Mouse (Mus musculus): Measurements from ENCODE around the gene Themis.

The Themis gene

DNA sequence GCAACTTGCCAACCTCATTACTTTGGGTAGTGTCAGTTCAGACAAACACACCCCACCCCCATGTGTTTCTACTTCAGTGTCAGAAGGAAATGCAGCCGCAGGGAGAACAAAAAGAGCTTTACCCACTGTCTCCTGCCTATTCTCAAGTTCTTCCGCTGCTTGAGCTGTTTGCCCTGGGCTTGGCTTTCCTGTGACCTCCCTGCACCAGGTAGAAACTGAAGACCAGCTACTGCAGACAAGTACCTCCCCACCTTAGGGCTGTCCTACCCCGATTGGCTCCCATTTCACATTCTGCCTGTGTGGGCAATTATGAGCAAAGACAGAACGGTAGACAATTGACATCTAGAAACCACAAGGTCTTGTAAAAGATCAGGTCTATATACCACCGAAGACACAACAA lies at the start of gene Themis:
Gene Themis, plus strand, starts transcription at position 100 of the 400 bp plus-strand sequence.
- no peak for DNase-seq

GRCm38 (mm10) chr10:28619415-28619814 lies 48.7 kb upstream of the Themis start:
- DNase-seq, result no peak

- DNase-seq, result no peak
These were observed 32.1 kb upstream of the Themis start for GRCm38 (mm10) chr10:28636096-28636495.

GRCm38 (mm10) chr10:28641887-28642286 lies 26.3 kb upstream of the Themis start:
- no peak for DNase-seq

GRCm38 (mm10) chr10:28647855-28648254 lies 20.3 kb upstream of the Themis start:
- DNase-seq, result no peak

DNA sequence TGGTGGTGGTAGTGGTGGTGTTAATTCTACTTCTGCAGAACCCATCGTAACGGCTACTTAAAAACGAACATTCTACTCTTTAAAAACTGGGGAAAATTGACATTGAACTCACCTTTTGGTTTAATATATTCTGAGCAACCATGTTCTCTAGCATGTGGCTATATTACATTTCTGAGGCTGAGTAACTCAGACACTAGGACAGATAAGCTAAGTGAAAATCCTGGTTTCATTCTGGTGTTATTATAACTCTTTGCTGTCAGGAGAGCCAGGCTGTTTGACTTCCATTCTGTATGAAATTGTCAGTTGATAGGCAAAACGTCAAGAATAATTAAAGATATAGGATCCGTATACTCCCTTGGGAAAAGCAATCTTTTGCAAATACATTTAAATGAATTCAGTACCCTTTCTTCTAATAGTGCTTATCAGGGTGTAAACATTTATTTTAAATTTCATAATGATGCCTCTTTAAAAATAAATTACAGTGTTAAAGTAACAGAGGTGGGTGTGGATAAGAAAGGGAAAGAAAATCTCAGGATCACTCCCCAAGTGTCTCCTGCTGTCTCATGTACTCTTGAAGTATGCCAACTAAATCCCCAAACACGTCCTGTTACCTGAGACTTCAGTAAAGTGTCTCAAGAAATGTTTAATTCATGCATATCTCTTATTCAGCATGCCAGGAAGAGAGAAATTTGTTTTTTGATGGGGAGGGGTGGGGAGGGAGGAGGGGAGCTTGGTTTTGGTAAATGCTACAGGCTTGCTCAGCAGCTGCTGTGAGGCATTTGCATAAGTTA lies 18.9 kb upstream of the Themis start:
- DNase-seq, result no peak

GRCm38 (mm10) chr10:28649900-28650160 lies 18.3 kb upstream of the Themis start:
- DNase-seq, result no peak

DNA sequence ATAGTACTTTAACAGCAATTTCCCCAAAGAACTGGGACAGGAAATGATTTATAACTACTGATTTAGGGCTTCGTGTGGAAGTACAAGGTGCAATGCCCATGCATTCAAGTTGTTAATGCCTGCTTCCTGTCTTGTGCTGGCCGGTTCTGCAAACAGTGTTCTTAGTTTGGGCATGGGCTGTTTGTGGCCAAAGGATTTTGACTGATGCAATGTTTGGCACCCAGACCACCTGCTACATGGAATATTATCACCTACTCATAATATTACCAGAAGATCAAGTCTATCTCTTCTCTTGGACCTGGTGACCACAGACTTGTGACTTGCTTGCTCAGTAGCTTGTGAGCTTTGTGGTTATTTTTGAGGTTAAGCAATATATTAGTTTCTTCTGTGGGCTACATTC lies 16.2 kb upstream of the Themis start:
- no peak for DNase-seq

GRCm38 (mm10) chr10:28654733-28655132 lies 13.4 kb upstream of the Themis start:
- no peak for DNase-seq

- no peak for DNase-seq
These were observed 3.0 kb upstream of the Themis start for GRCm38 (mm10) chr10:28665141-28665540.

DNA sequence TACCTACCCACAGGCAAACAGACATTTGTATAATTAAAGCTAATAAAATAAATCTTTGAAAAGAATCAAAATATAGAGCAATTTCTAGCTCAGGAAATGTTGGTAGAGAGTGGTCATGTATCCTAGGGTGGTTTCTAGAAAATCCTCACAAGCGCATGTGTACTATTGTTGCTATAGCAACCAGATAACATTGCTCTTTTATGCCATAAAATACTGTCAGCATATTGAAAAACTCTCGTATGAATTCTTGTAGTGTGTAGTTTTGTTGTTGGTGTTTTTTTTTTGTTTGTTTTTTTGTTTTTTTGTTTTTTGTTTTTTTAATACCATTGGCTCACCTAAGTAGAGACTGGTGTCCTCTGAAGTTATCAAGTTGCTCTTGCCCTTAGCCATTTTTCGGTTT lies 5.8 kb downstream of the Themis start:
- DNase-seq, result no peak

DNA sequence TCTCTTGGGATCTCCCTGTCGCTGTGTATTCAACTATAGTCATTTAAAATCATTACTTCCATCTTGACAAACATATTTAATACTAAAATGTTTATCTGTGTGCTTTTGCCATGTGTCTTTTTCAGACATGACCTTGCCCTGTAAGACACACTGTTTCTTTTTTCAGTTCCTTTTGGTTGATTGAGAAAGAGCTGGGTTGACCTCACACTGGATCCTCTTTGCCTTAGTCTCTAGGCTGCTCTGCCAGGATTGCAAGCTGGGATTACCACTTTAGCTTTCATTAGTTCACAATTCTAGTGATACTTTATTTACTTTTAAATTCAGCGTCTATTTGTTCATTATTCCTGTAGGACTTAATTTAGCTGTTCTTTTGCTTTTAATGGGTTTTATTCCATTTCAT lies 7.2 kb downstream of the Themis start:
- DNase-seq, result no peak

- DNase-seq, result no peak
These were observed 26.8 kb downstream of the Themis start for GRCm38 (mm10) chr10:28694981-28695380.

- no peak for DNase-seq
These were observed 27.9 kb downstream of the Themis start for GRCm38 (mm10) chr10:28696032-28696431.

DNA sequence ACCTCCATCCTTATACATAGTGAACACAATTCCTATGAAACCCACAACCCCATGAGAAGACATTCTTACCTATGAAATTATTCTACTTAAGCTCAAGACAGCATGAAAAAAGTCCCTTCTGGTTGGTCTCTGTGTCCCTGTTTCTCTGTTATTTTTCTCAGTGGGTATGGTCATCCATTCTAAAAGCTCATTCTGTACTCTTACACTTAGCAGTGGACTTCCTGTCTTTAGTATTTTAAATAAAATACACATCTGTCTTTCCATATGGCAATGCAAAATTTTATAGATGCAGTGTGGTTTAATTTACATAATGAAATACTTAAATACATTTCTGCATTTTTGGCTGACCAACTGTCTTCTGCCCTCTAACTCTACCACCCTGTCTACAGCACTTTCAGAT lies 30.0 kb downstream of the Themis start:
- DNase-seq, result no peak

DNA sequence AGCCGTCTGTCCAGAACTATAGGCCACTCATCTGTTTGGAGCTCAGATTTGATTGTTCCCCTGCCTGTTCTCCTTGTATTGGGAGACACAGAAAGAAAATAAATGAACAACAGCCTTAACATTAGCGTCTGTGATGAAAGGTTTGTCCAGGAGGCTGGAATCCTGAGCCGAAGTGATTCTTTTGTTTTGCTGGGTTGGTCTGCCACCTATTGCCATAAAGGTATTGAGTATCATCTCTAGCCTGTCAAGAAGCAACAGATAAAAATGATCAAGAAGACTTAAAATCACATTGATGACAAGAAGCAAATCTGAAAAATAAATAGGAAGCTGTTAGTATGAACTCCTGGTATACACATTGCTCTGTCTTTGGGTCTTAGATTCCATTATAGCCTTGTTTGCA lies 53.7 kb downstream of the Themis start:
- no peak for DNase-seq

DNA sequence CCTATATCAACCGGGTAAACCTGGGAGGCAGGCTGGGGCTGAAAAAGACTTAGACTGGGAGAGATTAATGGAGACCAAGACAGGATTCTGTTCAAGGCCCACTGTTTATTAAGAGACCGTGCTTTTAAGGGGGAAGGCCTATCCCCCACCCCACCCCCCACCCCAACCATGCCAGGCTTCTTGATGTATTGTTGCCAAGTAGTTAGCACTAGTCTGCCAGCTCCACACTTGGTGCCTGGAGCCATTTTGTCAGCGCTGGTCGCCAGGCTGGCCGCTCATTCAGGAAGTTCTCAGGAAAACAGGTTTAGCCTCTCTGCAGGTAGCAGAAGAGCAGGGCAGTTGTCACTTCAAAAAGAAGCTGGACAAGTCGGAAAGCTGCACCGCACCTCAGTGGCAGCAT lies 55.1 kb downstream of the Themis start:
- DNase-seq, result no peak

GRCm38 (mm10) chr10:28730122-28730521 lies 62.0 kb downstream of the Themis start:
- peak; percentile 20 for DNase-seq

- DNase-seq, result no peak
These were observed 69.8 kb downstream of the Themis start for GRCm38 (mm10) chr10:28737953-28738352.

DNA sequence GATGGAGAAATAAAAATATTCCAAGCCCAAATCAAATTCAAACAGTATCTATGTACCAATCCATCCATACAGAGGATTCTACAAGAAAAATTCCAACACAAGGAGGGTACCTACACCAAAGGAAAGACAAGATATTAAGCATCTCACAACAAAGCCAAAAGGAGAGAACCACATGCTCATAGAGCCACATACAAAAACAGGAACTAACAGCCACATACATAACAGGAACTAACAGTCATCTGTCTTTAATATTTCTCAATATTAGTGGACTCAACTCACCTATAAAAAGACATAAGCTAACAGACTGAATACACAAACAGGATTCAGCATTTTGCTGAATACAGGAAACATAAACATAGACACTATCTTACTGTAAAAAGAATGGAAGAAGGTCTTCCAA lies 78.3 kb downstream of the Themis start:
- DNase-seq, result no peak

DNA sequence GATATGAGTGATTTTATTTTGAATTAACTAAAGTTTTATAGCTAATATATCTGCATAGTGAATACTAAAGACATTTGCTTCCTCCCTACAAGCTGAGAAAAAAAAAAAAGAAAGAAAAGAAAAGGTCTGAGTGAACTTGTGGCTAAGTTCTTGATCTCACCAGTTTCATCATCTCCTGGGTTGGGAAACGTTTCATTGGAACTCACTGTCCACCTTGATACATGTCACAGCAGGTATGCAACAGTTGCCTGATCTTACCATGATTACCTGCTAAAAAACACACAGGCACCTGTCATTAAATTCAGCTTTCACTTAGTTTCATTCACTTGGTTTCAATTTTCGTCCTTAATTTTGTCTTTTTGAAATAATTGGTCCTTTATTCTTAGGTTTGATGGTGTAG lies 85.2 kb downstream of the Themis start:
- no peak for DNase-seq

DNA sequence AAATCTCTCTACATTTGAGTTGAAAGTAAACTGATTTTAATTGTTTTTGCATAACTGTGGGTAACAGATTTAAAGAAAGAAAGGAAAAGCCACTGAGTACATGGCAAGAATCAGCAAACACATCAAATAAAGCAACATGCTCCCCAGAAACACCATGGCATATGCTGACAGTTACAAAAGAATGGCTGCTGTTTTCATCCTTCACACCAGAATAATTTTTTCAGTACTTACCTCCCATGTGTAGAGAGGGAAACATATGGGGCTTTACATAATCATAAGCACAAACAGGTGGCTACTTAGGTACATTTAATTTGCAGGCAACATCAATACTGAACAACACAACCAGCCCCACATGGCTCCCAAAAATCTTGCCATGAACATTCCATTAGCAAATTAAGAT lies 86.8 kb downstream of the Themis start:
- DNase-seq, result no peak

DNA sequence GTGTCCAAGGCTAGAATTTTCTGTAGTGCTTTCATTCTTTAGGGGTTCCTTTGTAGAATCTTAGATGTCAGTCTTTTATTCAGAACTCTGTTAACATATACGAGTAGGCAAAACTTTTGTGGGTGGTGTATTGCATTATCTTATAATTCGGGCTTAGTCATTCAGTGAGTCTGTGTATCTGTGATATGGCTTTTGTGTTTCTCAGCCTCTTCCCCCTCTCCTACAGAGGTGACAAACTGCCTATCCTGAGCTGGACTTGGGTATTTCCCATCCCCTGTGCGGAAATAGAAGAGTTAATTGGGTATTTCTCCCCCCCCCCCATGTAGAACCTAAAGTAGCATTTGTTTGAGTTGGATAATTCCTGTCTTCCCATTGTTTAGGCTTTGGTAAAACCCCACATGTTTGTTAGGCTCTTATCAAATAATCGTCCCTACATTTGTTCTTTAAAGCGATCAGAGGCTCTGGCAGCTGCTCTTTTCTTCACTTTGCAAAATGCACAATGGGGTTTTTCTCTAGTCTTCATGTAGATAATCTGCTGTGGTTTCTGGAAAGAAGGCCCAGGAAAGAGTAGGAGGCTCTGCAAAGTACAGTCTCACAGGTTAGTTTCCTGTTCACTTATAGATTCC lies 108.7 kb downstream of the Themis start:
- no peak for DNase-seq

- DNase-seq, result no peak
These were observed 131.3 kb downstream of the Themis start for GRCm38 (mm10) chr10:28799469-28799868.

- no peak for DNase-seq
These were observed 137.0 kb downstream of the Themis start for GRCm38 (mm10) chr10:28805160-28805559.
